Mouse (Mus musculus): ENCODE data around the gene Mphosph9. TPM values are rescaled to one million over a fixed set of nuclear protein-coding genes. Genes with fewer than 3 reads are reported as not detected.

The Mphosph9 gene
- polyA plus RNA-seq, 1 experiment = 3.0 TPM

GRCm38 (mm10) chr5:124203251-124203650 is 124.5 kb downstream of the Mphosph9 start:
- TF ChIP-seq GATA1 (IDR thresholded peaks at IDR 0.05; ENCODE audit: low read length) = no peak

- no peak for TF ChIP-seq GATA1 (IDR thresholded peaks at IDR 0.05; ENCODE audit: low read length)
These were observed 125.7 kb downstream of the Mphosph9 start for GRCm38 (mm10) chr5:124202071-124202470.

- no peak for TF ChIP-seq GATA1 (IDR thresholded peaks at IDR 0.05; ENCODE audit: low read length)
These were observed 126.2 kb downstream of the Mphosph9 start for GRCm38 (mm10) chr5:124201564-124201963.

Other genes starting within 250 kb of the Mphosph9 start
- 1.0 and 1.4 TPM in 2 replicates for gene Abcb9, start 232.2 kb downstream of the Mphosph9 start, polyA plus RNA-seq (2012)
- gene Ogfod2, start 215.7 kb downstream of the Mphosph9 start, polyA plus RNA-seq (2012) = 58.9 and 82.0 TPM in 2 replicates
- gene Arl6ip4, start 211.9 kb downstream of the Mphosph9 start, polyA plus RNA-seq (2012) = 135 and 142 TPM in 2 replicates
- gene Pitpnm2, start 78.2 kb downstream of the Mphosph9 start, polyA plus RNA-seq (2012) = 50.5 and 55.3 TPM in 2 replicates
- gene 2810006K23Rik, start 117 bp upstream of the Mphosph9 start, polyA plus RNA-seq (2012) = 5.3 and 6.9 TPM in 2 replicates
- 208 and 230 TPM in 2 replicates for gene Cdk2ap1, start 35.1 kb upstream of the Mphosph9 start, polyA plus RNA-seq (2012)
- 20.2 and 29.8 TPM in 2 replicates for gene Sbno1, start 98.0 kb upstream of the Mphosph9 start, polyA plus RNA-seq (2012)
- gene Kmt5a, start 112.0 kb upstream of the Mphosph9 start, polyA plus RNA-seq (2012) = 334 and 369 TPM in 2 replicates
- gene Rilpl2, start 150.4 kb upstream of the Mphosph9 start, polyA plus RNA-seq (2012) = 25.3 and 30.6 TPM in 2 replicates
- gene Snrnp35, start 155.2 kb upstream of the Mphosph9 start, polyA plus RNA-seq (2012) = 30.2 and 35.0 TPM in 2 replicates
- 2.0 and 4.2 TPM in 2 replicates for gene Rilpl1, start 203.4 kb upstream of the Mphosph9 start, polyA plus RNA-seq (2012)
- gene Tmed2, start 212.7 kb upstream of the Mphosph9 start, polyA plus RNA-seq (2012) = 105 and 184 TPM in 2 replicates
- 17.9 and 38.4 TPM in 2 replicates for gene Ddx55, start 224.9 kb upstream of the Mphosph9 start, polyA plus RNA-seq (2012)

Data from G1E-ER4 (cell line).